Mouse (Mus musculus): ENCODE measurements at regions not wholly inside any gene's neighbourhood (a gene's known extent, or its start where the extent isn't known, plus 50 kb on each side); places are given as distances from the start of the nearest gene placed in this dataset.
A peak's percentile ranks its signal among the peaks of the same experiment; 100 is the strongest.

DNA sequence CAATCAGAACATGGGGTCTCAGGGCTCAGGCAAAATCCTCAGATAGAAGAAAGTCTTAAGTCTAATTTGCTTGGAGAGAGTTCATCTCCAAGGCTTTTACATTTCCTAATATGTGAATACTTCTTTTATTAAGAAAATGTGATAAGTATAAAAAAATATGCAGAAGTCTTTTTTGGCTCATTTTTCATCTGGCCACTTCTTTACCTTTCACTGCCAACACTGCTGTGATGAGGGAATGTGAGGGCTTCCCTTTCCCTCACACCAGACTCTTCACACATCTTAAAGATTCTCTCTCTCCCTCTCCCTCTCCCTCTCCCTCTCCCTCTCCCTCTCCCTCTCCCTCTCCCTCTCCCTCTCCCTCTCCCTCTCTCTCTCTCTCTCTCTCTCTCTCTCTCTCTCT is 60.0 kb upstream of the Frmd4a start:
- no peak overlapping the region for H3K4me3 ChIP-seq (ENCODE audit: low read depth, low read length)
- no peaks in the 10 kb centered on the region for H3K9me3 ChIP-seq (ENCODE audit: control insufficient read depth)
- H3K9ac ChIP-seq (ENCODE audit: low read depth, low read length), result no peak overlapping the region
- no peak for ATAC-seq
- no peak overlapping the region for H3K4me2 ChIP-seq (replicated peaks; ENCODE audit: low read depth)
- no peak for TF ChIP-seq CTCF (IDR thresholded peaks at IDR 0.05; ENCODE audit: low read depth)
- no peaks in the 10 kb centered on the region for H3K36me3 ChIP-seq (ENCODE audit: control insufficient read depth, insufficient read depth)
- no peaks in the 10 kb centered on the region for H3K27me3 ChIP-seq (replicated peaks; ENCODE audit: control insufficient read depth, insufficient read depth, low read length)
- H3K4me1 ChIP-seq (replicated peaks; ENCODE audit: control insufficient read depth, insufficient read depth, low read length), result no peaks in the 10 kb centered on the region
- no peak overlapping the region for H3K27ac ChIP-seq (ENCODE audit: low read depth, low read length)

GRCm38 (mm10) chr2:3958065-3958641 is 59.4 kb upstream of the Frmd4a start:
- Histone ChIP-seq H3K36me3 (ENCODE audit: control insufficient read depth, insufficient read depth) (no peaks in the 10 kb centered on the region), H3K9me3 (ENCODE audit: control insufficient read depth) (no peaks in the 10 kb centered on the region), H3K27me3 (replicated peaks; ENCODE audit: control insufficient read depth, insufficient read depth, low read length) (no peaks in the 10 kb centered on the region), H3K4me1 (replicated peaks; ENCODE audit: control insufficient read depth, insufficient read depth, low read length) (no peaks in the 10 kb centered on the region), H3K4me3 (ENCODE audit: low read depth, low read length) (no peak overlapping the region), H3K9ac (ENCODE audit: low read depth, low read length) (no peak overlapping the region), H3K4me2 (replicated peaks; ENCODE audit: low read depth) (no peak overlapping the region), H3K27ac (ENCODE audit: low read depth, low read length) (no peak overlapping the region)
- no peak for TF ChIP-seq CTCF (IDR thresholded peaks at IDR 0.05; ENCODE audit: low read depth)
- ATAC-seq, result 0 out of 2 replicates have a peak, but pooled peaks have one; percentile 36
- WGBS, result 17% methylated on average over 12 of the region's 12 CpGs

DNA sequence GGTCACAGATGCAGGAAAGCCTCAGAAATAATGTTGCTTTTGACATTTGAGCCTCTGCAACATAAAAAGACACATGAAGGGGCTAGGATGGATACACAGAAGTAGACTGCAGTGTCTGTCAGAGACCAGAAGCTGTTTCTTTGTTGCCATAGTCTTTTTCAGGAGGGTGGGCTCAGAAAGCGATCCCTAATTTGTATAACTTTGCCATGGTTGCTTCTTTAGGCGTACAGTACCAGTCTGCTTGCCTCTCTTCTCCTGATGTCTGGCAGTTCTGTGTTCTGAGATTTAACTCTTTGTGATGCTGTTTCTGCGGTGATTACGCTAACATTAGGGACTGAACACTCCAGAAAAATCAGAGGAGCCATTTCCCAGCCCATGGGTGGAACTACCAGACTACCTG is 58.8 kb upstream of the Frmd4a start:
- TF ChIP-seq CTCF (IDR thresholded peaks at IDR 0.05; ENCODE audit: low read depth), result no peak
- H3K9me3 ChIP-seq (ENCODE audit: control insufficient read depth), result no peaks in the 10 kb centered on the region
- H3K27ac ChIP-seq (ENCODE audit: low read depth, low read length), result no peak overlapping the region
- H3K36me3 ChIP-seq (ENCODE audit: control insufficient read depth, insufficient read depth), result no peaks in the 10 kb centered on the region
- H3K4me1 ChIP-seq (replicated peaks; ENCODE audit: control insufficient read depth, insufficient read depth, low read length), result no peaks in the 10 kb centered on the region
- no peak overlapping the region for H3K9ac ChIP-seq (ENCODE audit: low read depth, low read length)
- 92% methylated on average over 4 of the region's 4 CpGs for WGBS
- no peak overlapping the region for H3K4me2 ChIP-seq (replicated peaks; ENCODE audit: low read depth)
- no peaks in the 10 kb centered on the region for H3K27me3 ChIP-seq (replicated peaks; ENCODE audit: control insufficient read depth, insufficient read depth, low read length)
- ATAC-seq, result no peak
- no peak overlapping the region for H3K4me3 ChIP-seq (ENCODE audit: low read depth, low read length)

DNA sequence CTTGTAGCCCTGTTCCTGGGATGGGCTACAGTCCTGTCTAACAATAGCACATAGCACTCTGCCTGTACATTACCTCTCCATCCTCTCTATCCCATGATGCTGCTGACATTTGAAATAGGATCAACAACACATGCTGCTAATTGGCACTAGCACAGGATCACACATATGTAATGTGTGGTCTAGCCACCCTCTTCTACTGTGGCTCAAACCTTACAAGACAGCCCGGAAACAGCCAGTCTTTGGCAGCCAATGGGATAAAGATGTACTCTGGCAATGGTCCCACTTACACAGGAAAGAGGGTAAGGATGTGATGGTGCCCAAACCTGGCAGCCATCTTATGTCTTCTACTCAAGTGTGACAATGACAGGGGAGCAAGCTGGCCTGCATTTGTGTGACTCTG is 58.3 kb upstream of the Frmd4a start:
- Histone ChIP-seq H3K9ac (ENCODE audit: low read depth, low read length) (no peak overlapping the region), H3K27me3 (replicated peaks; ENCODE audit: control insufficient read depth, insufficient read depth, low read length) (no peaks in the 10 kb centered on the region), H3K4me2 (replicated peaks; ENCODE audit: low read depth) (no peak overlapping the region), H3K4me1 (replicated peaks; ENCODE audit: control insufficient read depth, insufficient read depth, low read length) (no peaks in the 10 kb centered on the region), H3K36me3 (ENCODE audit: control insufficient read depth, insufficient read depth) (no peaks in the 10 kb centered on the region), H3K9me3 (ENCODE audit: control insufficient read depth) (no peaks in the 10 kb centered on the region), H3K4me3 (ENCODE audit: low read depth, low read length) (no peak overlapping the region), H3K27ac (ENCODE audit: low read depth, low read length) (no peak overlapping the region)
- no peak for ATAC-seq
- no peak for TF ChIP-seq CTCF (IDR thresholded peaks at IDR 0.05; ENCODE audit: low read depth)
- WGBS, result 88% methylated on average over 1 of the region's 1 CpGs

GRCm38 (mm10) chr2:3960213-3960612 is 57.3 kb upstream of the Frmd4a start:
- H3K27me3 ChIP-seq (replicated peaks; ENCODE audit: control insufficient read depth, insufficient read depth, low read length), result no peaks in the 10 kb centered on the region
- ATAC-seq, result no peak
- H3K4me3 ChIP-seq (ENCODE audit: low read depth, low read length), result no peak overlapping the region
- TF ChIP-seq CTCF (IDR thresholded peaks at IDR 0.05; ENCODE audit: low read depth), result no peak
- WGBS, result 74% methylated on average over 5 of the region's 5 CpGs
- H3K36me3 ChIP-seq (ENCODE audit: control insufficient read depth, insufficient read depth), result no peaks in the 10 kb centered on the region
- H3K27ac ChIP-seq (ENCODE audit: low read depth, low read length), result no peak overlapping the region
- no peak overlapping the region for H3K4me2 ChIP-seq (replicated peaks; ENCODE audit: low read depth)
- H3K4me1 ChIP-seq (replicated peaks; ENCODE audit: control insufficient read depth, insufficient read depth, low read length), result no peaks in the 10 kb centered on the region
- H3K9me3 ChIP-seq (ENCODE audit: control insufficient read depth), result no peaks in the 10 kb centered on the region
- no peak overlapping the region for H3K9ac ChIP-seq (ENCODE audit: low read depth, low read length)

- Histone ChIP-seq H3K9ac (ENCODE audit: low read depth, low read length) (no peak overlapping the region), H3K36me3 (ENCODE audit: control insufficient read depth, insufficient read depth) (no peaks in the 10 kb centered on the region), H3K4me3 (ENCODE audit: low read depth, low read length) (no peak overlapping the region), H3K27ac (ENCODE audit: low read depth, low read length) (no peak overlapping the region), H3K9me3 (ENCODE audit: control insufficient read depth) (no peaks in the 10 kb centered on the region), H3K4me2 (replicated peaks; ENCODE audit: low read depth) (no peak overlapping the region), H3K27me3 (replicated peaks; ENCODE audit: control insufficient read depth, insufficient read depth, low read length) (no peaks in the 10 kb centered on the region), H3K4me1 (replicated peaks; ENCODE audit: control insufficient read depth, insufficient read depth, low read length) (no peaks in the 10 kb centered on the region)
- peak; percentile 100 for ATAC-seq
- TF ChIP-seq CTCF (IDR thresholded peaks at IDR 0.05; ENCODE audit: low read depth), result no peak
- WGBS, result 92% methylated on average over 4 of the region's 4 CpGs
These were observed 53.2 kb upstream of the Frmd4a start for GRCm38 (mm10) chr2:3964351-3964750.

All from intestine, postnatal 0 days (tissue).